Mouse (Mus musculus) kidney, adult 2 months (tissue): ENCODE measurements around the gene Add1. TPM values are rescaled to one million over a fixed set of nuclear protein-coding genes. Genes with fewer than 3 reads are reported as not detected.
A peak's percentile ranks its signal among the peaks of the same experiment; 100 is the strongest.
"Not testable (repeated sequence)": the region's sequence is repeated elsewhere in the genome, so short reads cannot be mapped to it uniquely, and the experiment has no call there.

Source experiments
- DNase-seq: peaks from one replicate; pipeline ENCODE4 v3.0.0; 2021
- H3K27ac ChIP-seq: fragments of 200-500 bp; 2 replicates; pipeline ENCODE4 v1.5.1; 2012; ENCODE audit warnings: low read depth, low read length, control low read depth, inconsistent platforms; ENCODE audit not compliant: insufficient read depth
- H3K27me3 ChIP-seq: fragments of 200-500 bp; replicated peaks from 2 replicates; pipeline ENCODE4 v1.6.1; 2012; ENCODE audit warnings: mild to moderate bottlenecking, moderate library complexity, low read length, inconsistent platforms; ENCODE audit not compliant: control insufficient read depth, insufficient read depth
- H3K36me3 ChIP-seq: fragments of 200-500 bp; 2 replicates; pipeline ENCODE4 v1.6.1; 2012; ENCODE audit warnings: mild to moderate bottlenecking, moderate library complexity, low read length, inconsistent platforms; ENCODE audit not compliant: control insufficient read depth, insufficient read depth
- H3K4me1 ChIP-seq: fragments of 200-500 bp; 2 replicates; pipeline ENCODE4 v1.6.1; 2011; ENCODE audit warnings: low read length; ENCODE audit not compliant: control insufficient read depth, insufficient read depth
- H3K4me3 ChIP-seq: fragments of 200-500 bp; 2 replicates; pipeline ENCODE4 v1.5.1; 2011; ENCODE audit warnings: mild to moderate bottlenecking, low read depth, low read length, control low read depth; ENCODE audit not compliant: insufficient read depth
- CTCF ChIP-seq: fragments of 200-500 bp; conservative IDR thresholded peaks from 2 replicates; pipeline ENCODE4 v1.5.1; 2011; ENCODE audit warnings: low read depth, mild to moderate bottlenecking, control low read depth, low read length, moderate library complexity, mixed read lengths; ENCODE audit not compliant: insufficient read depth, insufficient read length
- POLR2A ChIP-seq: fragments of 200-500 bp; IDR thresholded peaks from one replicate; pipeline ENCODE4 v1.6.1; 2011; ENCODE audit warnings: low read depth, low read length, control low read depth
- WGBS: fragments of 180-500 bp; shearing (Covaris S2); methylation state at CpG from one replicate; pipeline ENCODE4 v1.1.7; 2018; 5-methylcytosine and 5-hydroxymethylcytosine counted together
- polyA plus RNA-seq: library from polyadenylated mRNA; depleted of rRNA; stranded (reverse); fragments of >200 nt; gene quantifications from 2 replicates; pipeline ENCODE4 v1.2.3, GENCODE M21; 2012

Gene Add1
- polyA plus RNA-seq, 1 experiment = 129 TPM

GRCm38 (mm10) chr5:34574721-34575120 lies 1.3 kb downstream of the Add1 start:
- peaks cover 28% of the 10 kb centered on the region for H3K4me1 ChIP-seq
- peak; percentile 29 for DNase-seq
- no peaks in the 10 kb centered on the region for H3K36me3 ChIP-seq
- H3K27me3 ChIP-seq = no peaks in the 10 kb centered on the region
- peak overlapping the region; percentile 96 for H3K4me3 ChIP-seq
- H3K27ac ChIP-seq = peak overlapping the region; percentile 82
- WGBS = 7% methylated on average over 10 of the region's 10 CpGs
- TF ChIP-seq CTCF = no peak

- Histone ChIP-seq H3K27me3 (no peaks in the 10 kb centered on the region), H3K27ac (peak overlapping the region; percentile 90), H3K36me3 (no peaks in the 10 kb centered on the region), H3K4me3 (no peak overlapping the region), H3K4me1 (peaks cover 28% of the 10 kb centered on the region)
- no peak for TF ChIP-seq CTCF
- TF ChIP-seq POLR2A = no peak
- WGBS = 48% methylated on average over 1 of the region's 1 CpGs
- DNase-seq = peak; percentile 52
Measured at GRCm38 (mm10) chr5:34576286-34576685, 2.8 kb downstream of the Add1 start.

- Histone ChIP-seq H3K27me3 (no peaks in the 10 kb centered on the region), H3K4me1 (peaks cover 31% of the 10 kb centered on the region), H3K36me3 (no peaks in the 10 kb centered on the region), H3K4me3 (no peak overlapping the region), H3K27ac (no peak overlapping the region; the same call in 1 of the 2 replicates)
- 97% methylated on average over 7 of the region's 7 CpGs for WGBS
- DNase-seq = peak; percentile 19
- TF ChIP-seq POLR2A (no peak), CTCF (no peak)
Measured at GRCm38 (mm10) chr5:34578038-34578655, 4.7 kb downstream of the Add1 start.

- H3K4me1 ChIP-seq = peaks cover 35% of the 10 kb centered on the region
- no peak overlapping the region for H3K4me3 ChIP-seq
- no peak overlapping the region for H3K27ac ChIP-seq
- H3K36me3 ChIP-seq = no peaks in the 10 kb centered on the region
- no peaks in the 10 kb centered on the region for H3K27me3 ChIP-seq
- DNase-seq = no peak
- TF ChIP-seq POLR2A (no peak), CTCF (no peak)
- 62% methylated on average over 3 of the region's 3 CpGs for WGBS
Measured at GRCm38 (mm10) chr5:34579377-34579776, 5.9 kb downstream of the Add1 start.

GRCm38 (mm10) chr5:34581671-34582313 lies 8.3 kb downstream of the Add1 start:
- Histone ChIP-seq H3K4me1 (peaks cover 26% of the 10 kb centered on the region), H3K27ac (peak overlapping the region; percentile 47; the same call in 1 of the 2 replicates)
- not testable (repeated sequence) for H3K4me3 ChIP-seq, DNase-seq, H3K36me3 ChIP-seq, H3K27me3 ChIP-seq
- 36% methylated on average over 10 of the region's 10 CpGs for WGBS

- peaks cover 24% of the 10 kb centered on the region for H3K4me1 ChIP-seq
- WGBS = 36% methylated on average over 5 of the region's 5 CpGs
- peak overlapping the region; percentile 47; the same call in 1 of the 2 replicates for H3K27ac ChIP-seq
- H3K27me3 ChIP-seq = no peaks in the 10 kb centered on the region
- no peaks in the 10 kb centered on the region for H3K36me3 ChIP-seq
- TF ChIP-seq POLR2A (no peak), CTCF (no peak)
- no peak overlapping the region for H3K4me3 ChIP-seq
- peak; percentile 15 for DNase-seq
Measured at GRCm38 (mm10) chr5:34582314-34582675, 8.8 kb downstream of the Add1 start.

GRCm38 (mm10) chr5:34585216-34585615 lies 11.8 kb downstream of the Add1 start:
- TF ChIP-seq CTCF (no peak), POLR2A (no peak)
- 53% methylated on average over 5 of the region's 5 CpGs for WGBS
- no peak overlapping the region for H3K4me3 ChIP-seq
- no peak for DNase-seq
- H3K27me3 ChIP-seq = no peaks in the 10 kb centered on the region
- H3K4me1 ChIP-seq = peaks cover 22% of the 10 kb centered on the region
- H3K36me3 ChIP-seq = no peaks in the 10 kb centered on the region
- H3K27ac ChIP-seq = no peak overlapping the region

- Histone ChIP-seq H3K36me3 (no peaks in the 10 kb centered on the region), H3K27me3 (no peaks in the 10 kb centered on the region), H3K27ac (no peak overlapping the region), H3K4me3 (no peak overlapping the region), H3K4me1 (peaks cover 21% of the 10 kb centered on the region)
- DNase-seq = no peak
- 81% methylated on average over 5 of the region's 5 CpGs for WGBS
- TF ChIP-seq CTCF (no peak), POLR2A (no peak)
Measured at GRCm38 (mm10) chr5:34587881-34588280, 14.4 kb downstream of the Add1 start.
